Mouse (Mus musculus) liver, embryonic 14.5 days (tissue): ENCODE measurements around the gene Trpm5. TPM values are rescaled to one million over a fixed set of nuclear protein-coding genes. Genes with fewer than 3 reads are reported as not detected.
A peak's percentile ranks its signal among the peaks of the same experiment; 100 is the strongest.

Experiments
- ATAC-seq: fragments of 200-750 bp; cut with Nextera tagmentation; 2 replicates; pipeline ENCODE4 v1.8.0; 2017; ENCODE audit warnings: moderate number of reproducible peaks, mild to moderate bottlenecking, moderate library complexity; ENCODE audit not compliant: insufficient read depth
- DNase-seq, 3 experiments: peaks; one replicate each; pipeline ENCODE4 v3.0.0-alpha.2; 2012 to 2013; ENCODE audit warnings: low read depth in 3 of 3, low spot score in 3 of 3
- H3K27ac ChIP-seq: fragments of 300-500 bp; sonication (generic); 2 replicates; pipeline ENCODE4 v1.5.1; 2014; ENCODE audit warnings: moderate library complexity, mild to moderate bottlenecking, control low read depth, inconsistent platforms
- H3K27me3 ChIP-seq: fragments of 300-500 bp; sonication (generic); 2 replicates; pipeline ENCODE4 v1.6.1; 2014; ENCODE audit warnings: mild to moderate bottlenecking, low read length, moderate library complexity; ENCODE audit not compliant: control insufficient read depth, insufficient read depth
- H3K36me3 ChIP-seq: fragments of 300-500 bp; sonication (generic); replicated peaks from 2 replicates; pipeline ENCODE4 v1.6.1; 2014; ENCODE audit warnings: low read depth; ENCODE audit not compliant: control insufficient read depth, insufficient read depth
- H3K4me1 ChIP-seq, 2 experiments: fragments of 200-500 bp in 1 of 2; fragments of 300-500 bp in 1 of 2; sonication (generic) in 1 of 2; replicated peaks; 2 replicates each; pipeline ENCODE4 v1.6.1; 2012 to 2014; ENCODE audit warnings: antibody characterized with exemption in 1 of 2, inconsistent platforms in 1 of 2, low read length in 1 of 2; ENCODE audit not compliant: control insufficient read depth in 2 of 2, insufficient read depth in 2 of 2
- H3K4me2 ChIP-seq: fragments of 300-500 bp; sonication (generic); 2 replicates; pipeline ENCODE4 v1.6.1; 2014; ENCODE audit warnings: low read depth, mild to moderate bottlenecking, control low read depth, moderate library complexity
- H3K4me3 ChIP-seq, 2 experiments: fragments of 200-500 bp in 1 of 2; fragments of 300-500 bp in 1 of 2; sonication (generic) in 1 of 2; 2 replicates each; pipeline ENCODE4 v1.5.1; 2012 to 2014; ENCODE audit warnings: low read depth in 2 of 2, low read length in 2 of 2, mild to moderate bottlenecking in 2 of 2, control low read depth in 1 of 2, inconsistent platforms in 1 of 2, moderate library complexity in 1 of 2; ENCODE audit not compliant: insufficient read depth in 1 of 2
- H3K9ac ChIP-seq: fragments of 300-500 bp; sonication (generic); replicated peaks from 2 replicates; pipeline ENCODE4 v1.6.1; 2014; ENCODE audit warnings: mild to moderate bottlenecking, control low read depth, moderate library complexity
- H3K9me3 ChIP-seq: fragments of 300-500 bp; sonication (generic); 2 replicates; pipeline ENCODE4 v1.6.1; 2016; ENCODE audit warnings: low read length, mixed read lengths; ENCODE audit not compliant: control insufficient read depth
- CTCF ChIP-seq: IDR thresholded peaks from 2 replicates; pipeline ENCODE4 v1.5.1; 2016; ENCODE audit warnings: antibody characterized with exemption, low read depth, control low read depth
- EP300 ChIP-seq: IDR thresholded peaks from 2 replicates; pipeline ENCODE4 v1.6.1; 2016; ENCODE audit warnings: antibody characterized with exemption, low read depth
- WGBS: fragments of 180-500 bp; shearing (Covaris S2); extraction: QIAGEN DNeasy Blood & Tissue Kit; methylation state at CpG from one replicate; pipeline ENCODE4 v1.1.7; 2014; ENCODE audit not compliant: insufficient replicate concordance; 5-methylcytosine and 5-hydroxymethylcytosine counted together
- polyA plus RNA-seq, 2 experiments: library from polyadenylated mRNA; depleted of rRNA in 1 of 2; stranded (reverse) in 1 of 2; unstranded in 1 of 2; fragments of >200 nt; fragmentation: Nextera tagmentation in 1 of 2; extraction: Ambion mirVana in 1 of 2; gene quantifications; 2 replicates each; pipeline versions ENCODE4 v1.2.1 to v1.2.3; 2012 to 2014

Gene Trpm5
- polyA plus RNA-seq, 2 experiments = 0.34 to 0.54 TPM

DNA sequence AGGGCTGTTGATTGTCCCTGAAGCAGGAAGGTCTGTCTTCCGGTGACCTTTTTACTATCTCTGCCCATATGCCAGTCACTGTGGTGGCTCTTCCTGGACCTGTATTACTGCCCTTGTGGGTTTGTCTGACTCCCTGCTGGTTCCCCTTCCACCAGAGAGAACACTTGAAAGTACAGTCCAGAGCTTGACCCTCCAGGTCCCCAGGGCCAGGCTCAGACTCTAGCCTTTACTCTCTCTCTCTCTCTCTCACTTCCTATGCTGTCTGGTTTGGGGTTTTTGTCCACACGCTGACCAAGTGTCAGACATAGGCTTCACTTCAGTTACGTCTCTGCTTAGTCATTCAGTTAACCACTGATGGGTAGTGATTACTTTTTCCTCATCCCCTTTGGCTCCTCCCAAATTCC is 51.5 kb downstream of the Trpm5 start:
- H3K4me1 ChIP-seq = peaks cover 0 to 28% of the 10 kb centered on the region in 2 experiments; a peak in 2 of 4 replicates
- TF ChIP-seq EP300 (no peak), CTCF (no peak)
- H3K4me3 ChIP-seq = no peak overlapping the region
- DNase-seq (no peak), ATAC-seq (no peak)
- no peak overlapping the region for H3K4me2 ChIP-seq
- H3K27me3 ChIP-seq = no peaks in the 10 kb centered on the region
- 28% methylated on average over 3 of the region's 3 CpGs for WGBS
- H3K27ac ChIP-seq = no peak overlapping the region
- no peaks in the 10 kb centered on the region for H3K36me3 ChIP-seq
- no peak overlapping the region for H3K9ac ChIP-seq
- no peaks in the 10 kb centered on the region for H3K9me3 ChIP-seq

DNA sequence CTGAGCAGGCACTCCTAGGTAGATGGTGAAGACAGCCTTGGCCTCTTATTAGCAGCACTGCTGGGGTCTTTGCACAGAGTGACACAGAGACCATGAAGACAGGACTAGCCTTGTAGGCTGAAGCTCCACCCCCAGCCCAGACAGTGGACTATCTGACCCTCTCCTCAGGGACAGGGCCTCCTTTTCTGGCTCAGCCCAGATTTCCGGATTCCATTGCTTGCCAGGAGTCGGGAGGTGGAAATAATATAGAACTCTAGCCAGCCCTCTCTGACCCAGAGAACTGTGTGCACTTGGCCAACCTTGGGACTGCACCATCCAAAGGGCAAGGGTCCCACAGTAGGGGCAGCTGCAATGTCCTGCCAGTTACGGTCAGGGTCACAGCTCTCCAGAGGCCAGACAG is 52.4 kb downstream of the Trpm5 start:
- Histone ChIP-seq H3K4me2 (no peak overlapping the region), H3K27me3 (no peaks in the 10 kb centered on the region), H3K4me1 (peaks cover 0 to 28% of the 10 kb centered on the region in 2 experiments; a peak in 2 of 4 replicates), H3K4me3 (no peak overlapping the region), H3K9ac (no peak overlapping the region), H3K9me3 (no peaks in the 10 kb centered on the region), H3K36me3 (no peaks in the 10 kb centered on the region), H3K27ac (no peak overlapping the region)
- no peak for DNase-seq
- WGBS = 48% methylated on average over 3 of the region's 3 CpGs
- TF ChIP-seq CTCF (no peak), EP300 (no peak)
- ATAC-seq = peak; percentile 34; the same call in 1 of the 2 replicates

DNA sequence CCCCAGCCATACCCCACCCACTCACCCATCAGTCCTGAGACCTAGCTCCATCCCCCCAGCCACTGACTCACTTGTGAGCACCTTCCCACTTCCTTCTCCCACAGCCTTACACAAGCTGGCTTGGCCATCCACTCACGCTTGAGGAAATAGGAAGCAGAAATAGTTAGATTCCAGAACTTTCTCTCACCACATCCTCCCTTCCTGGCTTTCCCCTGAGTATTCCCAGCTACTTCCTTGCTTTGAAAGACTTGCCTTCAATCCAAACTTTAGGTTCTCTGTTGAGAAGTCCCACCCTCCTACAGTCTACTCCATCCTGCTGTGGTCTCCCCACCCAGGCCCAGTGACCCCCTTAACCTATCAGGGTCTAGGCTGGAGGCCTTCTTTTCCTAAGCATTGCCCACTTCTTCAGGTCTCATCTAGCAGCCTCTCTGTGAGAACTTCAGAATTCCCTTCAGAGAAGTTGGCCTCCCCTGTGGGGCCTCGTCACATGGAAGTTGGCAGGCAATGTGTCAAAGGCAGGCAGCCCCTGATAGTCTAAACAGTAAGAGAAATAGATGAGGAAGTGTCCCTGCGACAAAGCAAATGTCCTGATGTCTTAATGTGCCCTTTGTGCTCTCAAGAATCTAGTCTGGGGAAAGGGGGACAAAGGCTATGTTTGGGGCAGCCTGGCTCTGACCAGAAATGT is 53.2 kb downstream of the Trpm5 start:
- Histone ChIP-seq H3K27me3 (no peaks in the 10 kb centered on the region), H3K4me1 (peaks cover 0 to 28% of the 10 kb centered on the region in 2 experiments; a peak in 2 of 4 replicates), H3K9ac (no peak overlapping the region), H3K4me2 (no peak overlapping the region), H3K36me3 (no peaks in the 10 kb centered on the region), H3K9me3 (no peaks in the 10 kb centered on the region), H3K4me3 (no peak overlapping the region), H3K27ac (no peak overlapping the region)
- ATAC-seq (no peak), DNase-seq (no peak)
- WGBS = 34% methylated on average over 3 of the region's 3 CpGs
- no peak for TF ChIP-seq CTCF
- no peak for TF ChIP-seq EP300

DNA sequence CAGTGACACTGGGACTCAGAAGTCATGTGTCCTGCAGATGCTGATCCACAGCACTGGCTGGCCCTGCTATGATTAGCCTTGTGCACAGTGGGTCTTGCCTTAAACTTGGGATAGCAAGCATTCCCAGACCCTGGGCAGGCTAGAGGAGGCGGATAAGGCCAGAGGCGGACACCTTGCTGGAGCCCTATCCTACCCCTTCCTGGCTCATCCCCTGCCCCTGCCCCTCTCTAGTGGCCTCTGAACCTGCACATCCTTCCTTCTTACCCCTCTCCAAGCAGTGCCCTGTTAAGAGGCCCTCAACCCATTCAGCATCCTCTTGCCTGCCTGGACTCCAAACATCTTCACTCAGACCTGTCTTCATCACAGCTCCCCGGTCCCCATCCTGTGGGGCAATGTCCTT is 53.9 kb downstream of the Trpm5 start:
- no peak overlapping the region for H3K9ac ChIP-seq
- H3K9me3 ChIP-seq = no peaks in the 10 kb centered on the region
- DNase-seq (no peak), ATAC-seq (no peak)
- H3K4me1 ChIP-seq = peaks cover 0 to 28% of the 10 kb centered on the region in 2 experiments; a peak in 2 of 4 replicates
- H3K4me3 ChIP-seq = no peak overlapping the region
- no peak overlapping the region for H3K27ac ChIP-seq
- WGBS = 70% methylated on average over 3 of the region's 3 CpGs
- no peaks in the 10 kb centered on the region for H3K27me3 ChIP-seq
- no peak for TF ChIP-seq EP300
- no peak for TF ChIP-seq CTCF
- H3K4me2 ChIP-seq = no peak overlapping the region
- no peaks in the 10 kb centered on the region for H3K36me3 ChIP-seq

DNA sequence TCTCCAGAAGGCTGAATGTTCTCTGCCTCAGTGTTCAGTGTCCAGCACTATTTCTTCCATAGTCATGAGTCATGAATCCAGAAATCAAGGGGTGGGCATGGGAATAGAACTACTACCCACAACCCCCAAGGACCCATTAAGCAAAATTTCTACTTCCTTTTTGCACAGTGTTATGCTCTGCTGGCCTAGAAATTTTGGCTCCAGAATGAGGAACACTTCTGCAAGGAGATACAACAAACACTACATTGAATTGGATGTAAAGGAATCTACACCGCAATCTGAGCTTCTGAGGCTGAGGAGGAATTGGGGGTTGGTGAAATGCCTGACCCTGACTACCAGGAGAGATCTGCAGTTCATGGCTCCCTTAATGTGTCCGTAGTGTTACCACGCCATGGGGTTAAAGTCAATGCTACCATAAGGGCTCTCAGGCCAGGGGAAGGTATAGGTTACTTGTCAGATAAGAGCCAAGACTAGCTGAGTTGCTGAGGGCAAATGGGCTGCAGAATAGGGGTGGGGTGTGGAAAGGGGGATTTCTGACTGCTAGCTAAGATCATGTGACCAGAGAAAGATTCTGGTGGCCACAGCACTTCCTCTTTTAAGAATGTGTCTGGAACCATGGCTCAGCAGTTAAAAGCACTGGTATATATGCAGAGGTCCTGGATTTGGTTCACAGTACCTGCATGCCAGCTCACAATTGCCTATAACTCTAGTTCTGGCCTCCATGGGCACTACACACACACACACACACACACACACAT is 56.1 kb downstream of the Trpm5 start:
- H3K4me2 ChIP-seq = no peak overlapping the region
- peaks cover 0 to 28% of the 10 kb centered on the region in 2 experiments; a peak in 2 of 4 replicates for H3K4me1 ChIP-seq
- WGBS = 30% methylated on average over 3 of the region's 3 CpGs
- H3K36me3 ChIP-seq = no peaks in the 10 kb centered on the region
- H3K9ac ChIP-seq = no peak overlapping the region
- H3K27ac ChIP-seq = no peak overlapping the region
- no peak overlapping the region for H3K4me3 ChIP-seq
- ATAC-seq (no peak), DNase-seq (no peak)
- H3K27me3 ChIP-seq = no peaks in the 10 kb centered on the region
- no peak for TF ChIP-seq CTCF
- no peak for TF ChIP-seq EP300
- H3K9me3 ChIP-seq = no peaks in the 10 kb centered on the region
